Mouse (Mus musculus) heart, postnatal 0 days (tissue): Measurements from ENCODE around the gene Pgbd1. TPM values are rescaled to one million over a fixed set of nuclear protein-coding genes. Genes with fewer than 3 reads are reported as not detected.
"Not testable (repeated sequence)": the region's sequence is repeated elsewhere in the genome, so short reads cannot be mapped to it uniquely, and the experiment has no call there.

ENCODE experiments used
- ATAC-seq: fragments of 200-750 bp; cut with Nextera tagmentation; 2 replicates; pipeline ENCODE4 v1.8.0; 2017; ENCODE audit warnings: low read depth, moderate number of reproducible peaks, moderate library complexity; ENCODE audit not compliant: insufficient read depth
- DNase-seq: peaks from one replicate; pipeline ENCODE4 v3.0.0-alpha.2; 2016; ENCODE audit warnings: low spot score
- H3K27ac ChIP-seq: fragments of 300-500 bp; sonication (generic); 2 replicates; pipeline ENCODE4 v1.5.1; 2014; ENCODE audit warnings: low read depth, mild to moderate bottlenecking
- H3K27me3 ChIP-seq: fragments of 300-500 bp; sonication (generic); 2 replicates; pipeline ENCODE4 v1.6.1; 2014; ENCODE audit warnings: low read length, mixed read lengths; ENCODE audit not compliant: control insufficient read depth, insufficient read depth
- H3K36me3 ChIP-seq: fragments of 300-500 bp; sonication (generic); replicated peaks from 2 replicates; pipeline ENCODE4 v1.6.1; 2014; ENCODE audit warnings: low read length, mixed read lengths; ENCODE audit not compliant: control insufficient read depth, insufficient read depth
- H3K4me1 ChIP-seq: fragments of 300-500 bp; sonication (generic); 2 replicates; pipeline ENCODE4 v1.6.1; 2014; ENCODE audit warnings: antibody characterized with exemption; ENCODE audit not compliant: control insufficient read depth, insufficient read depth
- H3K4me2 ChIP-seq: fragments of 300-500 bp; sonication (generic); 2 replicates; pipeline ENCODE4 v1.6.1; 2014; ENCODE audit warnings: low read depth, mild to moderate bottlenecking, low read length, moderate library complexity
- H3K4me3 ChIP-seq: fragments of 300-500 bp; sonication (generic); 2 replicates; pipeline ENCODE4 v1.5.1; 2014; ENCODE audit warnings: low read depth, low read length
- H3K9ac ChIP-seq: fragments of 300-500 bp; sonication (generic); replicated peaks from 2 replicates; pipeline ENCODE4 v1.6.1; 2014; ENCODE audit warnings: low read depth, low read length, mixed read lengths
- H3K9me3 ChIP-seq: fragments of 300-500 bp; sonication (generic); replicated peaks from 2 replicates; pipeline ENCODE4 v1.6.1; 2016; ENCODE audit warnings: low read length; ENCODE audit not compliant: control insufficient read depth
- CTCF ChIP-seq: IDR thresholded peaks from 2 replicates; pipeline ENCODE4 v1.5.1; 2016; ENCODE audit warnings: antibody characterized with exemption, control low read depth, low read depth
- EP300 ChIP-seq: IDR thresholded peaks from 2 replicates; pipeline ENCODE4 v1.6.1; 2016; ENCODE audit warnings: antibody characterized with exemption, low read depth
- WGBS: fragments of 180-500 bp; shearing (Covaris S2); extraction: QIAGEN DNeasy Blood & Tissue Kit; methylation state at CpG from one replicate; pipeline ENCODE4 v1.1.7; 2014; 5-methylcytosine and 5-hydroxymethylcytosine counted together
- polyA plus RNA-seq: library from polyadenylated mRNA; unstranded; fragments of >200 nt; fragmentation: Nextera tagmentation; extraction: Ambion mirVana; gene quantifications from 2 replicates; pipeline ENCODE4 v1.2.1, GENCODE M21; 2015
- total RNA-seq: library from RNA; depleted of rRNA; stranded (reverse); fragments of >200 nt; gene quantifications from 2 replicates; pipeline ENCODE4 v1.2.3, GENCODE M21; 2014; ENCODE audit warnings: low replicate concordance

Gene Pgbd1
- total and polyA plus RNA-seq, 2 experiments from 2014 or later = 1.5 to 1.7 TPM

DNA sequence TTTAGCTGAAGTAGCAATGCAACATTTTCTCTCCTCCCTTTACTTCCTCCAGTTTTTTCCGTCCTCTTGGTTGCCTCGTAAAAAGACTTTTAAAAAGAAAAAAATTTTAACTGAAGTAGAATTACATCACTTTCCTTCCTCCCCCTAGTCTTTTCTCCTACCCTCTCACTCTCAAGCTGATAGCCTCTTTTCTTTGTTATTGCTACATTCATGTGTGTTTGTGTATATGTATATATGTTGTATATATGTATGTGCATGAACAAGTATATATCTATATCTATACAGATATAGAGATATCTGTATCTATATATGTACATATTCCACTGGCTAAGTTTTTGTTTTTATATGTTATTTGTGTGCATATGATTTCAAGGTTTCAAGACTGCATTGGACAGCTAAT lies 38.0 kb downstream of the Pgbd1 start:
- H3K9ac ChIP-seq = peak overlapping the region; percentile 94
- H3K4me1 ChIP-seq = peaks cover 24% of the 10 kb centered on the region; the same call in 1 of the 2 replicates
- WGBS = 0% methylated on average over 2 of the region's 2 CpGs
- TF ChIP-seq EP300 (no peak), CTCF (no peak)
- peak overlapping the region; percentile 63 for H3K4me2 ChIP-seq
- peak overlapping the region; percentile 95 for H3K27ac ChIP-seq
- no peaks in the 10 kb centered on the region for H3K9me3 ChIP-seq
- H3K36me3 ChIP-seq = peaks cover 14% of the 10 kb centered on the region
- peak overlapping the region; percentile 96 for H3K4me3 ChIP-seq
- ATAC-seq (no peak), DNase-seq (no peak)
- H3K27me3 ChIP-seq = no peaks in the 10 kb centered on the region

DNA sequence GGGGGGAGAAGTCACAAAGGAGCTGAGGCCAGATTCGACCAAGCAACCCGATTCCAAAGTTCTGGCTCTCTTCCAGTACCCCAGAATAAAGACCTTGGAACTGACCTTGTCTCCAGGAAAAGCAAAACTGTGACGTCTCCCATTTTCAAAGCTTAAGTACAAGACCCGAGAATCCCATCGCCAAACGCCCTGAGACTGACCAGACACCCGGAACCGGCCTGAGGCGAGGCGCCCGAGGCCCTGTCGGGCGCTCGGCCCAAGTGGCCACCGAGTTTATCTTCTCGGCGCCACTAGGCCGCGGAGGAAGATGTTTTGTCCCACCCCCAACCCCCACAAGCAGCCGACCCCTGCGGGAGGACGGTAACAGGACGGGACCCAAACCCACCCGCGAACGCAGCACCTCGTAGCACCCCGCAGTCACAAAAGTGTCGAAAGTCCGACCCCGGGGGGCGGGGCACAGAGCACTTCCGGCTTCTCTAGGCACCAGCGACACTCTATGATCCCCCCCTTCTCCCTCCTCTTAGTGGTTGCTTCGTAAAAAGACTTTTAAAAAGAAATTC lies 38.5 kb downstream of the Pgbd1 start, which contains the start of gene Zkscan3:
TSS of gene Zkscan3 (minus strand) at position 469 of the 560 bp plus-strand sequence.
- Histone ChIP-seq H3K9me3 (no peaks in the 10 kb centered on the region), H3K4me2 (peak within 1 kb of the TSS; percentile 63), H3K36me3 (peaks cover 14% of the 10 kb centered on the region), H3K9ac (peak within 1 kb of the TSS; percentile 94), H3K4me3 (peak within 1 kb of the TSS; percentile 96), H3K27me3 (no peaks in the 10 kb centered on the region), H3K4me1 (peaks cover 19% of the 10 kb centered on the region; the same call in 1 of the 2 replicates), H3K27ac (peak within 1 kb of the TSS; percentile 95)
- DNase-seq = peak; percentile 88
- ATAC-seq = peak; percentile 92
- TF ChIP-seq EP300 (peak; percentile 64), CTCF (no peak)
- under 1% methylated on average over 35 of the region's 35 CpGs for WGBS

DNA sequence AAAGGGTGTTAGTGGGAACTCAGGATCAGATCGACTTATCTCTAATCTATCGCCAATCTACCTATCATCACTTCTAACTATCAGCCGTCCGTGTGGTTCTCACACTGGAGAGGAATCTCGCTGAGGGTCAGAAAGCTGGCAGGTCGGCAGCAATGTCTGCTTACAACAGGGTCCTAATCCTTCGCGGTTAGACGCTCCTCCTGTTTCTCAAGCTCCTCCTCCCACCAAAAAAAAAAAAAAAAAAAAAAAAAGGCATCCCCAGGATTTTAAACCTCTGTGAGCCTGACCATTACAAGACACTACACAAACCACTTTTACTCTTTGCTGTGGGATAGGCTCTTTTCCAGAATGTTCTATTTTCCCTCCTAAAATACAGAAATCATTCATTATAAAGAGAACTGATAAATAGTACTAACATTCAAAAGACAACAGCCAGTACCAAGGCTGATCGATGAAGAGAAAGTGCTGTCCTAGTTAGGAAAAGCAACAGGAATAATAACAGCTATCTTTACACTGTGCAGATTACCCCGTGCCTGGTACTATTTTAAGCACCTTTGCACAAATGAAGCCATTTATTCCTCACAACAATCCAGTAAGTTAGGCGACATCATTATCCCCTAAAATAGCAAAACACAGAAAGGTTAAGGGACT lies 39.1 kb downstream of the Pgbd1 start:
- Histone ChIP-seq H3K4me2 (peak overlapping the region; percentile 63), H3K27me3 (no peaks in the 10 kb centered on the region), H3K27ac (peak overlapping the region; percentile 95), H3K4me1 (peaks cover 19% of the 10 kb centered on the region; the same call in 1 of the 2 replicates), H3K9me3 (no peaks in the 10 kb centered on the region), H3K9ac (peak overlapping the region; percentile 94), H3K36me3 (peaks cover 14% of the 10 kb centered on the region), H3K4me3 (peak overlapping the region; percentile 96)
- peak; percentile 56 for DNase-seq
- WGBS = 8% methylated on average over 12 of the region's 12 CpGs
- TF ChIP-seq EP300 = no peak
- TF ChIP-seq CTCF = no peak
- ATAC-seq = peak; percentile 36

DNA sequence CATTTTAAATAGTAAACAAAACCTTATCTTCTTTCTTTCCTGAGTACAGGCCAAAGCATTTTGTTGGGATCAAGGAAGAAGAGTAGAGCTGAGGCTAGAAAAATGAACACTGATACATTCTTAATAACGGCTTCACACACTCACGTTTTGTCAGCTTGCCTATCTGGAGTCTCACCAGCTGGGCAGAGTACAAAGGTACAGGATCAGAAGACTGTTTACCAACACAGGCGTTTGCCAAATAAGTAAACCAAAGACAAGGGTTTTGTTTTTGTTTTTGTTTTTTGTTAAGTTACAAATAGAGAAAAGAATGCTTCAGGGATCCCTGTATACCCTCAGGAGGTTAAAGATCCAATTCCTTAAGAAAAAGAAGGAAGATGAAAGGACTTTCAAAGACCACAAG lies 39.7 kb downstream of the Pgbd1 start:
- Histone ChIP-seq H3K36me3 (peaks cover 14% of the 10 kb centered on the region), H3K4me2 (peak overlapping the region; percentile 63), H3K9ac (peak overlapping the region; percentile 94; the same call in 1 of the 2 replicates), H3K9me3 (no peaks in the 10 kb centered on the region), H3K27me3 (no peaks in the 10 kb centered on the region), H3K4me3 (peak overlapping the region; percentile 96), H3K4me1 (peaks cover 19% of the 10 kb centered on the region; the same call in 1 of the 2 replicates), H3K27ac (no peak overlapping the region)
- TF ChIP-seq EP300 (no peak), CTCF (no peak)
- DNase-seq (no peak), ATAC-seq (no peak)
- WGBS = 46% methylated on average over 3 of the region's 3 CpGs

DNA sequence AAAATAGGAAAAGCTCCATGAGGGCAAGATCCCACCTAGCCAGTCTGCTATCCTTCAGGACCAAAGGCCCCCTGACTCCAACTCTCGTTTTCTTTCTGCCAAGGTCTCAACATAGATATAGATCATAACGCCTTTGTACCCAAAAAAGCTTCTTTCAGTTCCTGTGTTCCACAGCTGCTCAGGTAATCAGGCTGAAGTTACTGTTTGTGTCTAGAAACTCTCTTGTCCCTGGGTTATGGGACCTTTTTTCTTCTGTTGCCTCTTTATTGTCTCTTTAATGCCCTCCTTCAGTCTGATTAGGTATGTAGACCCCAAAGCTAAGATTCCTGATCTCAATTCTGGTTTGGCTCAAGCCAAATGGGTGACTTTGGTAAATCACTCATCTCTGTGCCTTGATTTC lies 43.4 kb downstream of the Pgbd1 start:
- no peak for DNase-seq
- no peak for ATAC-seq
- WGBS = 71% methylated on average over 2 of the region's 2 CpGs
- H3K27me3 ChIP-seq = no peaks in the 10 kb centered on the region
- no peak overlapping the region for H3K4me3 ChIP-seq
- H3K27ac ChIP-seq = no peak overlapping the region
- H3K4me2 ChIP-seq = no peak overlapping the region
- no peak for TF ChIP-seq EP300
- no peak for TF ChIP-seq CTCF
- H3K9ac ChIP-seq = no peak overlapping the region
- H3K4me1 ChIP-seq = peaks cover 19% of the 10 kb centered on the region; the same call in 1 of the 2 replicates
- H3K9me3 ChIP-seq = no peaks in the 10 kb centered on the region
- H3K36me3 ChIP-seq = peaks cover 46% of the 10 kb centered on the region

DNA sequence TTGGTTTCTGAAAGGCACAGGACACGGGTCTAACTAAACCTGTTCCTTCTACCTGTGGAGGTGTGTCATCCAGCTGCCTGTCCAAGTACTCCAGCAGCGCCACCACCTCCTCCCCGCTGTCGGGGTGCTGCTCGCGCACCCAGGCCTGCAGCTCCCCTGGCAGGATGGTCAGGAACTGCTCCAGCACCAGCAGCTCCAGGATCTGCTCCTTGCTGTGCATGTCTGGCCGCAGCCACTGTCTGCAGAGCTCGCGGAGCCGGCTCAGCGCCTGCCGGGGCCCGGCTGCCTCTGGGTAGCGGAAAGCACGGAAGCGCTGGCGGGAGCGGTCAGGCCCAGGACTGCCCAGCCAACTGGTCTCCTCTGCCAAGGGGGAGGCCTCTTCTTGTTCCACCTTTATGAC lies 44.8 kb downstream of the Pgbd1 start:
- peaks cover 16% of the 10 kb centered on the region; the same call in 1 of the 2 replicates for H3K4me1 ChIP-seq
- peak; percentile 36; the same call in 1 of the 2 replicates for ATAC-seq
- H3K36me3 ChIP-seq = peaks cover 60% of the 10 kb centered on the region
- H3K9ac ChIP-seq, H3K4me3 ChIP-seq, H3K4me2 ChIP-seq, DNase-seq, H3K27ac ChIP-seq, H3K27me3 ChIP-seq, H3K9me3 ChIP-seq: not testable (repeated sequence)
- 85% methylated on average over 16 of the region's 18 CpGs for WGBS
